Mouse (Mus musculus): ENCODE data around the gene Stra8.

The Stra8 gene

GRCm38 (mm10) chr6:34942446-34942845 lies 22.5 kb downstream of the Stra8 start:
- no peak for DNase-seq (ENCODE audit: low spot score in 2 of 2)

DNA sequence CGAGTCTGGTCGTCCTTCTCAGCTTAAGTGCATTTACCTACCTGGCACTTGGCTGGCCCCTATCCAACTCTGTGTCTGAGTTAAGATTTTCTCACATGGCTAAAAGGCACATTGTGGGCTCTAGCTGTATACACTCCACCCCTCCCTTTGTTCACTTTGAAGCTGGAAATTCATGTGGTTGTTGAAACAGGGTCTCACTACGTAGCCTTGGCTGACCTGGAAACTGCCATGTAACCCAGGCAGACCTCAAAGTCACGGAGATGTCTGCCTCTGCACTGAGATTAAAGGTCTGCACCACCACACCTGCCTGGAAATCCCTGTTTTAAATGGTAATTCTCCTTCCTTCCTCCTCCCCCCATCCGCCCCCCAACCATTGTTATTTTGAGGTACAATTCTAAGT lies 23.5 kb downstream of the Stra8 start:
- no peak for DNase-seq (ENCODE audit: low spot score in 2 of 2)

GRCm38 (mm10) chr6:34946486-34947079 lies 26.6 kb downstream of the Stra8 start:
- no peak for DNase-seq (ENCODE audit: low spot score in 2 of 2)

DNA sequence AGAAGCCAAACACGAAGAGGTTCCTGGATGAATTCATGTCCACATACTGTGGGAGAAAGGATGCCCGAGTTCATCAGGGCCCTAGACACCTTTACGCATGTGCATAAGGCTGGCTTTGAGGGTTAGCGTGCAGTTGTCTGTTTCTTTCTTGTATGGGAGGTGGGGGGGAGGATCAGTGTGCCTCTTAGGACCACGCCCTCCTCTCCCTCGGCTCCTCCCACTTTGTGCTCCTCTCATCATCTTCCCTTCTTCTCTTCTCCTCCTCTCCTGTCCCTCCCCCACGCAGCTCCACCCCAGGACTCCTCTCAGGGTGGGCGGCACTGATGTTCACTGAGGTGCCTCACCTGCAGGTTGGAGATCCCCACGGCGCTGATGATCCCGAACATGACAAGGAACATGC lies 28.5 kb downstream of the Stra8 start:
- no peak for DNase-seq (ENCODE audit: low spot score in 2 of 2)

DNA sequence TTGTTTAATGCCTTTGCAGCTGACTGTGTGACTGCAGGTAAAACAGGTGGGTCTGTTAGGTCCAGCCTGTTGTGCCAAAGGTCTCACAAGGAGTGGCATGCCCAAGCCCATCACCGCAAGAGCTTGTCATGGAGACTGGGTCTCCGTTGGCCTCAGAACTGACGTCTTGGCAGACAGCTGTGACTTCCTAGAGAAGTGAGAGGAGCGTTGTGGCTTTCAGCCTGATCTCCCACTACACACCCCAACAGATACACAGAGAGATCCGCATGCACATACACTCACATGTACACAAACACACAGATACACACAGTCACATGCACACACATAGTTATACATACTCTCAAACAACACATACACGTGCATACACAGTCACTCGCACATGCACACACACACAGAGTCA lies 31.6 kb downstream of the Stra8 start:
- no peak for DNase-seq (ENCODE audit: low spot score in 2 of 2)

GRCm38 (mm10) chr6:34951956-34952667 lies 32.1 kb downstream of the Stra8 start:
- DNase-seq (ENCODE audit: low spot score in 2 of 2): no peak

- DNase-seq (ENCODE audit: low spot score in 2 of 2): no peak
Measured at GRCm38 (mm10) chr6:34954926-34955861, 35.2 kb downstream of the Stra8 start.

- DNase-seq (ENCODE audit: low spot score in 2 of 2): no peak
Measured at GRCm38 (mm10) chr6:34955862-34956241, 35.9 kb downstream of the Stra8 start.

DNA sequence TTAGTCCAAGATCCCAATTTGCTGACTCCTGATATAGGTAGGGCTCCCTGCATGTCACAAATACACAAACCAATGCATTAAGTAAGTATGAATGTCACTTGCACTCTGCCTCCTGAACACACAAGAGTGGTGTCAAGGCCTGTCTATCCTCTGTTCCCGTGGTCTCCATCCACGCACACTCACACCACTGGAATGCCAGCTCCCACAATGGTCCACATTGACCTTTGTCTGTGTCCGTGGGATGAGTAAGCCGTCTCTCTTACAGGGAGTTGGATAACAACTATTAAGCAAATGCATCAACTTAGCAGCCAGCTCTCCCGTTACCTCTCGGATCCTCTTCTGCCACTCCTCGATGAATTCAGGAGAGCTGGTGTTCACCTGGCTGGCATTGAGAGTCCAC lies 39.2 kb downstream of the Stra8 start:
- DNase-seq (ENCODE audit: low spot score in 2 of 2): no peak

DNA sequence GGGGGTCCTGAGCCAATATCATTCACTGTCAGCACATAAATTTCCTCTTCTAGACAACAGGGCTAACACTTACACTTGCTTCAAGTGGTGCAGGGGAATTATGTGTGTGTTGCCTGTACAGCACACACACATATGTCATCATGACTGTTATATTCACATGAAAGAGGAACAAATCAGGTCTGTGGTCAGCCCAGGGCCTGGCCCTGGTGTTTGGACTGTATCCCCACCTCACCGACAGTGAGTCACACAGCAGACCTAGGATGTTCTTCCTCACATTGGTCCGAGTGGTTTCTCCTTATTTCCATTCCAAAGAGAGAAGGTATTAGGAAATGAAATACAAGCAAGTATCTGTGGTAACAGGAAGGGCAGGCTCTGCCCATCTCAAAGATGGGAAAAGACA lies 44.6 kb downstream of the Stra8 start:
- no peak for DNase-seq (ENCODE audit: low spot score in 2 of 2)

DNA sequence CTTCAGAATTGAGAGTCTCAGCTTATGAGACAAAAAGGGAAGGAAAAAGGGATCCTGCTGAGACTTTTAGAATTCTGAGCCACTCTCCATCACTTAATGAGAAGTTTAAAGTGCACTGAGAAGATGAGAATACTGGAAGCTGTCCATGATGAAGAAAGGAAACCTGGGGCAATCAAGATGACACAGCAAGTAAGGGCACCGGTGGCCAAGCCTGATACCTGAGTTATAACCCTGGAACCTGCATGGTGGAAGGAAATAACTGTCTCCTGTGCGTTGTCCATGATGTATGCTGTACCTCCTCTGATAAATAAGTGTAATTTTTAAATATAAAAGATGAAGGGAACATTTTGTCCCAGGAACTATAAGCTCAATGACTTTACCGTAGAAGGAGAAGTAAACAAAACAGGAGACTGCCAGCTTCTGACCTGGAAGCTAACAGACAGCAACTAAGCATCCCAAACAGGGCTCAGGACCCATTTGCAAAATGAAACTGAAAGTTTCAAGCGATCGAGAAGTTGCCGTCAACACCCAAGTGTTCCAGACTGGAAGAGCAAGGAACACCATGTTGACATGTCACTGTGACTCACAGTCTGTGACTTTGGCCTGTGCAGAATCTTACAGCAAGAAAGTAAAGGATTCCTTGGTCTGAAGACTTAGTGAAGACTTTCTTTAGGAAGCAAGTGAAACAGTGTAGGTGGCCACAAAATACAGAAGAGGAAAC lies 46.0 kb downstream of the Stra8 start:
- no peak for DNase-seq (ENCODE audit: low spot score in 2 of 2)

DNA sequence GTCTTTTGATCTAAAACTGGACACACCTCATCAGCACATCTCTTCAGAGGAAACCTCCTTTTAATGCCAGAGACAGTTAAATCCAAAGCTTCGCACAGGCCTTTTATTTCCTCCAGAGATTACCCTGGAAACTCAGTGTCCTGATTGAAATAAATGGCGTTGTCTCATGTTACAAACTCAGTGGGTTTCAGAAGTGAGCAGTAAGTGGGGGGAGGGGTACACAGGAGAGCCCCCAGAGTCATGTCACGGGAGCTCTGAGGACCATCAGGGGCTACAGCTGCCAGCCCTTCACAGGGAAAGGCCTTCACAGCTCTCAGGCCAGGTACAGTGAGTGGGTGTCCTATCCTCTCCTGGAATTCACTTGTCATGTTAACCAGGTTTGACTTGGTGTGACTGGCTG lies 51.2 kb downstream of the Stra8 start:
- DNase-seq (ENCODE audit: low spot score in 2 of 2): no peak

DNA sequence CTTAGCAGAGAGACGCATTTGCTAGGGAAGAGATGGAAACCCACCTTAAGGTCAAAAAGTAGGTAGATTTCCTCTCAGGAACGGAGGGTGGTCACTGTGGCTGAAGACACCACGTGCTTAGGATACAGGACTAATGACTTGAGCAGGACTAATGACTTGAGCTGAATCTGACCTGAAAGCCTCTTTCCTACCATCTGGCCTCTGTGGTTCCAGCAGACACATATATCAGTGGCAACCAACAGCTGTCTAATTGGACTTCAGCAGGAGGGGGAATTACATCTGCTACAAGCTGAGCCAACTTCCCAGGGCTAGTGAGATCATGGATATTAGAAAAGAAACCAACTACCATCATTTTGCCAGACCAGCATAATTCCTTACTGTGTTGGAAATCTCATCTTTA lies 59.3 kb downstream of the Stra8 start:
- no peak for DNase-seq (ENCODE audit: low spot score in 2 of 2)

- no peak for DNase-seq (ENCODE audit: low spot score in 2 of 2)
Measured at GRCm38 (mm10) chr6:34980661-34981060, 60.7 kb downstream of the Stra8 start.

DNA sequence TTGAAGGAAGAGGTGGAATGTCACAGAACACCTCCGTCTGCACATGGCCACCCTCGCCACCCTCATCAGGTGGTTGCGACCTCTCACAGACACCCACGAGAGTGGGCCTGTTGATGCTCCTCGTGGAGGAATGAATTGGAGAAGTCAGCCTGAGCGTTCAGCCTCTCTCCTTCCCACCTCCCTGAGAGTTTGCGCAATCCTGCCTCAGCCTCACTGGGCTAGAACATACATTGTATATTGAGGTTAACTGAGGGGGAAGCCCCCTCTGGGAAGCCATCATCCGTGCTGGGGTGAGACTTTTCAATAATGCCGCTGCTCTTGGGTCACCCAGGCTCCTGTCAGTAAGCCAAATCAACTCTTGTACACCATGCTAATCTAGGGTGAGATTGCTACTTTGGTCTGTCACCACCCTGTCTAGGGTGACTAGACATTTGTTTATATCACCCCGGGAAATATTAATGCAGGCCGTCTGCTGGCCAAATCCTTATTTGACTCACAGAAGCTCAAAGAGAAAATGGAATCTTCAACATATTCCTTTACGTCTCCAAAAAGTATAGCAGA lies 67.2 kb downstream of the Stra8 start:
- DNase-seq (ENCODE audit: low spot score in 2 of 2): no peak

- no peak for DNase-seq (ENCODE audit: low spot score in 2 of 2)
Measured at GRCm38 (mm10) chr6:34988081-34988761, 68.3 kb downstream of the Stra8 start, which contains the start of gene Slc23a4. Gene Slc23a4 (minus strand): TSS chr6:34988404.

Data from frontal cortex, postnatal 10 days (tissue).